Mouse (Mus musculus): ENCODE data around the gene Skap1. TPM values are rescaled to one million over a fixed set of nuclear protein-coding genes. Genes with fewer than 3 reads are reported as not detected.

Gene Skap1
- total RNA-seq, 2 experiments from 2014 or later: 1.8 to 2.0 TPM

DNA sequence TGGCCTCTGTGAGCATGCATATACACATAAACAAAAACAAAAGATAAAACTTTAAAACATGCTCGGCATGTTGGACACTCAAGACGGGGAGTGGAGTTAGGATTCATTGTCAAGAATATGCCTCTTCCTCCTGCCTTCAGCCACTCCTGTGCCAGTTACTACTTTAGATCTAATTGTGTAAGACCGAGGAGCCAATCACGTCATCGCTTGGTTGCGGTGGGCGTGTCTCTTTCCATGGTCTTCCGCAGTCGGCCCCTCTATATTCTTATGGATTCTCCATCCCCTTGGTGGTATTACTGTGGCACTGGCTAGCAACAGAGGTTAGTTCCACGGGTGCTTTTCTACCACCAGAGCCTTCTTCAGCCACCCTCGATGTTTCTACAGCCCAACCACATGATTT, 148.2 kb downstream of the Skap1 start:
- H3K4me3 ChIP-seq: no peak overlapping the region
- DNase-seq (ENCODE audit: extremely low spot score in 1 of 2, low spot score in 2 of 2): no peak
- no peak overlapping the region for H3K27ac ChIP-seq
- intact Hi-C loops (cut with DNase I): no loop called here
- no peak for TF ChIP-seq CTCF (IDR thresholded peaks at IDR 0.05)

DNA sequence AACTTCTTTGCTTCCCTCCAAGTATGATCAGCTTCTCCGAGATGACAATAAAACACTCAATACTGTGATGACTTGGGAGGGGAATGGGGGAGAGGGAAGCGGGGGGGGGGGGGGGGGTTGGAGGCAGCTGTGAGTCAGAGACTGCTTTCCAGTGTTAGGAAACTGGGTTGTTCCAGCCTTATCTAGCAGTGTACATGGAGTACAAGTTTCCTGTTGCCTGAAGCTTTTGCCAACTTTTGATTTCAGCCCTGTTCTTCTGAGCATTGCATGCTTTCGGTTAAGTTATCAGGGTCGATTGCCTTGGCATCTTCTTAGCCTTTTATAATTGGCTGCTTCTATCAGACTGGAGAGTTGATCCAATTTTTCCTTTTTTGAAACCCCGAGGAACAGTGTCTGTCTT, 152.4 kb downstream of the Skap1 start:
- no peak for TF ChIP-seq CTCF (IDR thresholded peaks at IDR 0.05)
- Histone ChIP-seq H3K4me3 (no peak overlapping the region), H3K27ac (no peak overlapping the region)
- intact Hi-C loops (cut with DNase I): no loop called here
- DNase-seq (ENCODE audit: extremely low spot score in 1 of 2, low spot score in 2 of 2): no peak

DNA sequence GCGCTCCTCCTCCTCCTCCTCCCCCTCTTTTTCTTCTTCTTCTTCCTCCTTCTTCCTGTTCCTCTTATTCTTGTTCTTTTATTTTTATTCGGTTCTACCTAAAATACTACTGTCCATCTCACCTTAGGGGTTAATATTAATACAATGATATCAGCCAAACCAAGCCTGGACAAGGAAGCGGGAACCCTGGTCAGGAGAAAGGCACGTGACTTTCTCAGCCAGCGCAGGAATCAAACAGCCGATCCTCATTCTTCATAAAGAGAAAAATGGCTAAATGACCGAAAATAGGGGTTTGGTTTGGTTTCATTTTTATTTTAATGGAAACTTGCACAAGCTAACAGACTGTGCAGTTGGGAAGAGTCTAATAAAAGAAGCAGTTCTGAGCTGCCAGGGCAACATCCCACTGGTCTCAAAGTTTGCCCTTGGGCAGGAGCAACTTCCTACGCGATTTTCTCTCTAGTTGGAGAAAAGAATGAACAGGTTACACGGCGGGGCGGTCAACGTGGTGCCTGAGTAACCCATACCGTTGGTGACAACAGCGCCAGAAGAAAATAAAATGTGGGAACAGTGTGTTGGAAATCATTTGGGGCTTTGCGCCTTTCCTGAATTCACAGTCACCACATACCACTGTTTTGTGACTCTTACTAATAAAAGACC, 154.5 kb downstream of the Skap1 start:
- no peak for DNase-seq (ENCODE audit: extremely low spot score in 1 of 2, low spot score in 2 of 2)
- TF ChIP-seq CTCF (IDR thresholded peaks at IDR 0.05): no peak
- no peak overlapping the region for H3K27ac ChIP-seq
- H3K4me3 ChIP-seq: no peak overlapping the region
- intact Hi-C loops (cut with DNase I): no loop called here

DNA sequence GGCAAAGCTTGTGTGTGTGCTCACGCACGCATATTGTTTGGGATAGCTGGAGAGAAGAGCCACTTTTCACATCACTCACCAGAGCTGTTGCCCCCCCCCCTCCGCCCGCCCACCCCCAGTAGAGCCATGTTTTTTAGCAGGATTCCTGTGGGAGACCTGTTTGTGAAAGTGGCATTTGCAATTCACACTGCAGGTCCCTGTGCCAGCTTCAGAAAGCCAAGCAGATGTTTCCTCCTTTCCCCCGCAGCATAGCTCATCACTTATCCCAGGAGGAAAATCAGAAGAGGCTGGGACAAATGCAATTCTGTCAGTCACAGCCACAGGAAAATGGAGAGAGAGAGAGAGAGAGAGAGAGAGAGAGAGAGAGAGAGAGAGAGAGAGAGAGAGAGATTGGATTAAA, 155.2 kb downstream of the Skap1 start:
- peak in 1 of 2 experiments; percentile 18 for DNase-seq (ENCODE audit: extremely low spot score in 1 of 2, low spot score in 2 of 2)
- intact Hi-C loops (cut with DNase I): no loop called here
- Histone ChIP-seq H3K4me3 (no peak overlapping the region), H3K27ac (no peak overlapping the region)
- TF ChIP-seq CTCF (IDR thresholded peaks at IDR 0.05): no peak

DNA sequence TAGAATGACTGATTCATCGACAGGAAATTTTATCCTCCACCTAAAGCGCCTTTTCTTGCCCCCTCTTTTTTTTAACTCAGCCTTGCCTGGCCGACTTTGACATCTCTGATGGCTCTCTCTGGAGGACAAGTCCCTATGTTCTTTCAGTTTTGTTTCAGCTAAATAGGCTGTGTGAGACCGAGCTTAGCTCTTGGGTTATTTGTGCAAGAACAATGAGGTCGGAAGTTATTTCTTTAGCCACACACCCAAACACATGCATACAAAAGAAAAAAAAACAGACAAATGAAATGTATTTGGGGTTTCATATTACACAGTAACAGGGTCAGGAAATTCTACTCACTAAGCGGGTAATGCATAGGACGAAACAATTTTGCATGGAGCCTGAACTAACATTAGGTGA, 155.6 kb downstream of the Skap1 start:
- intact Hi-C loops (cut with DNase I): loop anchor here (2.0 to 5.0 kb wide), 2 partner anchors 68 to 341 kb away; no protein-coding TSS in a partner anchor
- H3K4me3 ChIP-seq: no peak overlapping the region

DNA sequence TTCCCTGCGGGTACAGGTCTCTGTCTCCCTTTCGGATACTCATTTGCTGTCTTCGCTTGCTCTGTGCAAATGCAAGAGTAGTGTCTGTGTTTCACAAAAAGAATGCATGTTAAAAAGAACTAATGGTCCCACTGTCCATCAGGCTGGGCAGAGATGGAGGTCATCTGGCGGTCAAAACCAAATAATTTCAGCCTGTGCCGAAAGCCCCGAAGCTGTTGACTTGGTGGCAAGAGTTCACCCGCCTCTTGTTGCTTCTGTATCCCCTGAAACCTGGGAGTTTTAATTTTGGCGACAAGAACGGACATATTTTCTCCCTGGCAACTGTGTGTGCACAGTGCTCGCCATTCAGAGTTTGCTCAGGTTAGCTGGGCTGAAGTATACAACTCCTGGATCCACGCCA, 156.3 kb downstream of the Skap1 start:
- no peak overlapping the region for H3K27ac ChIP-seq
- TF ChIP-seq CTCF (IDR thresholded peaks at IDR 0.05): no peak
- intact Hi-C loops (cut with DNase I): loop anchor here (2.0 to 5.0 kb wide), 2 partner anchors 68 to 342 kb away; no protein-coding TSS in a partner anchor
- DNase-seq (ENCODE audit: extremely low spot score in 1 of 2, low spot score in 2 of 2): no peak
- no peak overlapping the region for H3K4me3 ChIP-seq

More for the DNA sequence above, 155.6 kb downstream of the Skap1 start:
- no peak for DNase-seq (ENCODE audit: extremely low spot score in 1 of 2, low spot score in 2 of 2)
- no peak for TF ChIP-seq CTCF (IDR thresholded peaks at IDR 0.05)
- no peak overlapping the region for H3K27ac ChIP-seq

DNA sequence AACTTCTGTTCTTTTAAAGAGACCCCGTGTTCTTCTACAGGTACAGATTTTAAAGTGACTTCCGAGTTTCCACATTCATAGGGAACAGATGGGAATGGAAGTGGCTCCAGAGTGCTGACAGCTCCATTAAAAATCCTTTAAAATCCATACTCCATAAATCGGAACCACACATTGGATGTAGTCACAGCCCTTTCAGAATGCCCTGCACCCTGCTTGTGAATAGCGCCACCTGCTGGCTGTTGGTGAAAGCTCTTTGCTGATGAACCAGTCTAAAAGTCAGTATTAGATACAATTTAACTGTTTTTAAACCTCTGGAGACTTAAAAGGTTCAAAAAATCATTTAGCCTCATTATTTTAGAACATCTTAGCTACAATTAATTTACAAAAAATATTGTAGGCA, 156.8 kb downstream of the Skap1 start:
- peak; percentile 62 to 69 for DNase-seq (ENCODE audit: extremely low spot score in 1 of 2, low spot score in 2 of 2)
- intact Hi-C loops (cut with DNase I): loop anchor here (2.0 to 5.0 kb wide), 2 partner anchors 69 to 342 kb away; no protein-coding TSS in a partner anchor
- peak; percentile 95 for TF ChIP-seq CTCF (IDR thresholded peaks at IDR 0.05)
- Histone ChIP-seq H3K27ac (no peak overlapping the region), H3K4me3 (no peak overlapping the region)

DNA sequence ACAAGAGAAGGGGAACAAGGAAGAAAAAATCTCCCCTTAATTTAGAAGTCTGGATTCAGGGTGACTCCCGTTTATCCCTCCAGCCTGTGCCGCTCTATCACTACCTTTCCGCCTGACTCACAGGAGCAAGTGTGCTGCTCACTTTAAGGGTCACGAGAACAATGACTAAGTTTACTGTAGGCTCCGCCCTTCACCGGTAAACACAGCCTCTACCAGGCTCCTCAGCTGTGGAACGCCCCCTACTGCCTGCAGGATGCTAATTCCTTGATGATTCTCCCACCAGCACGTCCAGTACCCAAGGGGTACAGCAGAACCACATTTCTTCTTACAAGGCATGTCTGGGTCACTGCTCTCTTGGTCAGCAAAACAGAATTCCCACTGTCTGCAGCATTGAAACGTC, 158.4 kb downstream of the Skap1 start:
- no peak overlapping the region for H3K4me3 ChIP-seq
- no peak for DNase-seq (ENCODE audit: extremely low spot score in 1 of 2, low spot score in 2 of 2)
- intact Hi-C loops (cut with DNase I): loop anchor here (5.0 kb wide), 1 partner anchor 70 kb away; no protein-coding TSS in a partner anchor
- peak; percentile 18 for TF ChIP-seq CTCF (IDR thresholded peaks at IDR 0.05)
- no peak overlapping the region for H3K27ac ChIP-seq

DNA sequence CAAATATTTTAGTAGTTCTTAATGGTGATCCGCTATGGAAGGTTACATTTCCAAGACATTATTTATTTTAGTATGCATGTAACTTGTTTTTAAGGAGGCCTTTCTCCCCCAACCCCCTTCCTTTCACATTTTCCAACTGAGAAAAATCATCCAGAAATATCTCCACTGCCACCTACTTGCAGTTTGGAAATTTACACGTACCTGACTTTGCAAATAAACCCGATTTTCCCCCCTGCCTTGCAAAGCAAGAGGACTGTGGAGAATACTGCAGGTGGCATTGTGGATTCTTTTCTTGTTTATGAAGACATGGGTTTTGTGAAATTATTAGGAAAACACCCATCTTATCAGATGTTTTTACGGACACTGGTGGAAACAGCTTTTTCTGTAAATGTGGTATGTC, 160.0 kb downstream of the Skap1 start:
- Histone ChIP-seq H3K4me3 (no peak overlapping the region), H3K27ac (no peak overlapping the region)
- no peak for DNase-seq (ENCODE audit: extremely low spot score in 1 of 2, low spot score in 2 of 2)
- peak; percentile 34 for TF ChIP-seq CTCF (IDR thresholded peaks at IDR 0.05)
- intact Hi-C loops (cut with DNase I): loop anchor here (5.0 kb wide), 1 partner anchor 72 kb away; no protein-coding TSS in a partner anchor

DNA sequence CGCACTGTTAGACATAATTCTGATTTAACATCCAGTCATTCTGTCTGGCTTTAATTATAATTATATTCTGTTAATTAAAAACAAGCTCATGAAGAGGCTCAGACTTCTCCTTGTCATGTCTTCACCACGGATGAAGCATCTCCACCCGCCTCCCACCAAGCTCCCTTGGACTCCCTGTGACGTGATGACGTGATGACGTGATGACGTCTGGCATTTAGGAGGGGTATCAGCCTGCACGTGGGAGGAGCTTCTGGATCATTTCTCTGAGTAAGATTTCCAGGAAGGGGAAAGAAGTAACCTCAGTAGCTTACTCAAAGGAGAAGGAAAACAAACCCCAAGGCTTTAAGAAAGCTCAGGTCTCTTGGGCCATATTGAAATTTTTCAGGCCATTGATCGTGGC, 165.4 kb downstream of the Skap1 start:
- TF ChIP-seq CTCF (IDR thresholded peaks at IDR 0.05): no peak
- H3K4me3 ChIP-seq: no peak overlapping the region
- DNase-seq (ENCODE audit: extremely low spot score in 1 of 2, low spot score in 2 of 2): peak in 1 of 2 experiments; percentile 22
- intact Hi-C loops (cut with DNase I): no loop called here
- no peak overlapping the region for H3K27ac ChIP-seq

DNA sequence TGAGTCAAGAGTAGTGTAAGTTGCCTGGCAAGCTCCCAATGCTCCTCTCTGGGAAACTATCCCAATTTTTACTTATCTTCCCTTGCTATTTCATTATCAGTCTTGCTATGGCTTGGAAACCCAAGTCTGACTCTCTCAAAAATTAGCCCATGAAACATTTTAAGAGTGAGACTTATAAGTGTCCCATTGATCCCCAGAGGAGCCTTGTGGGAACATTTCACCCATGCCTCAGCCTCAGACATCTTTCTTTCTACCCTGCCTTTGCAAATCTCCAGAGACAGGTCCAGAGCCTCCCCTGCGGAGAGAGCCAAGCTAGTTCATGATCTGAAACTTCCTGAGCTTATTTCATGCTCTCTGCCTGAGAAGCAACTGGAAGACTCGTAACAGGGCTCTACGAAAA, 167.1 kb downstream of the Skap1 start:
- no peak for TF ChIP-seq CTCF (IDR thresholded peaks at IDR 0.05)

DNA sequence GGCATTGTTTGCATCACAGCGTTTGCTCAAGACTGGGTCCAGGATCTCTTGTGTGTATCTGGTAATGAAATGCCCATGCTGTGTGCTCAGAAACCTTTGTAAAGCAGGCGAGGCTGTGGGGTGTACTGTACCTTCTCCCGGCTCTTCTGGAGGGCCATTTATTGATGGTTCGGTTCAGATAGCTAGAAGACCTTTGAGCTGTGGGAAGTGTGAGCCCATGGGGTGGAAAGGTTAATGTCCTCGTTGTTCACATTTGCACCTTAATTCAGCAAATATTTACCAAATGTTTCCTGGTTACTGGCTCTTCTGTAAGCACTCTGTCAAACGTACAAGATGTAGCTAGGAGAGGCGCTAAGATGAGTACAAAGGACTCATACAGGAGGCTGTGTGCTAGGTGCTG, 173.5 kb downstream of the Skap1 start:
- no peak overlapping the region for H3K4me3 ChIP-seq
- intact Hi-C loops (cut with DNase I): no loop called here
- no peak for DNase-seq (ENCODE audit: extremely low spot score in 1 of 2, low spot score in 2 of 2)
- TF ChIP-seq CTCF (IDR thresholded peaks at IDR 0.05): no peak
- no peak overlapping the region for H3K27ac ChIP-seq

More for the DNA sequence above, 167.1 kb downstream of the Skap1 start:
- no peak for DNase-seq (ENCODE audit: extremely low spot score in 1 of 2, low spot score in 2 of 2)
- H3K27ac ChIP-seq: no peak overlapping the region
- H3K4me3 ChIP-seq: no peak overlapping the region
- intact Hi-C loops (cut with DNase I): no loop called here

DNA sequence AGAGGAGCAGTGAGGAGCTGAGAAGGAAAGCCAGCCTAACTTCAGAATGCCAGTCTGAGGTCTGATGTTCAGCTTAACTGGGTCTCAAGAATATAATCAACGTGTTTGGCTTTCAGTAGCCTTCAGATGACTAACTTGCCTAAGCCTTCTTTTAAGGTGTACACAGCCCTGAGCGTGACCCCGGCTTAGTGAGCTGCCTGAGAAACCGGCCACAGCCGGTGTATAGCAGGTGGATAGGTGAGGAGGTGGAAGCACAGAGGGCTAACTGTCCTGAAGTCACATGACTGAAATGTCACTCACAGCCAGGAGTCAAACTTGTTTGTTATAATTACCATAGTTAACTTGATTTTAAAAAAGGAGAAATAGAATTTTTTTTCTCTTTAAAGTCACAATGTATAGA, 175.4 kb downstream of the Skap1 start:
- intact Hi-C loops (cut with DNase I): no loop called here
- H3K4me3 ChIP-seq: no peak overlapping the region
- DNase-seq (ENCODE audit: extremely low spot score in 1 of 2, low spot score in 2 of 2): no peak
- TF ChIP-seq CTCF (IDR thresholded peaks at IDR 0.05): no peak
- H3K27ac ChIP-seq: no peak overlapping the region

All from left cerebral cortex, adult 2 months (tissue).